Mouse (Mus musculus) embryo, embryonic 11 days (tissue): ENCODE data around the gene Ssh2.

Experiments used
- DNase-seq: peaks from one replicate; pipeline ENCODE4 v3.0.0-alpha.2; 2015

The Ssh2 gene

GRCm38 (mm10) chr11:77414141-77414839, 198.2 kb downstream of the Ssh2 start:
- no peak for DNase-seq

DNA sequence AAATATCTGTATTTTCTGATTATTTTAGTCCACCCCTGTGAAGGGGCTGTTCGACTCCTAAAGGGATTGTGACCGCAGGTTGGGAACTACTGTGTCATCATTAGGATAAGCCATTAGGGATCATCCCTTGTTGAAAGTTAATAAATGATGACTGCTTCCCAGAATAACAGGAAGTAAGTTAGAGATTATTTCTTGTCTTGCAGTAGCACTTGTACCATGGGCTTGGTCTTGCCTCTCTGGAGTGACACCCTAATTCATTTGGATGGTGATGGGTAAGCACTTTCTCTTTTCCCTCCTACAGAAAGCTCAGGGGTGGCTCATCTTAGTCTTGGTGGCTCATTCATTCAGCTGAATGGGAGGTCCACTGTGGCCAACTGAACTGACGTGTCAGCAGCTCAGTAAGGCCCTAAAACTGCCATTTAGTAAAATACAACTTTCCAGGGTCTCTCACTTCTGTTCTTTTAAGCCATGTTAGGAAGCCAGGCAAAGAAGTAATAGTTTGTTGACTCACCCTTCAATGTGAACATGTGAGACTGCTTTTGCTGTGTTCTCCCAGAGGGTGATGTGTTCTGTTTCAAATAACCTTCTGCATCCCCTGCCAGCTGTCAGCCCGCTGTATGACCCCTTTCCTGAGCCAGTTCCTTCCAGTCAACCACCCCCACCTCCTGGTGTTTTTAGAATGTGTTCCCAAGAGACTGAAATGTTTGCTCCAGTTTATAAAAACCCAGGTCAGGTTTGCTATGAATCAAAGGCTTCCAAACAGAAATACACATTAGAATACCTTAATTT, 200.3 kb downstream of the Ssh2 start:
- peak; percentile 13 for DNase-seq

DNA sequence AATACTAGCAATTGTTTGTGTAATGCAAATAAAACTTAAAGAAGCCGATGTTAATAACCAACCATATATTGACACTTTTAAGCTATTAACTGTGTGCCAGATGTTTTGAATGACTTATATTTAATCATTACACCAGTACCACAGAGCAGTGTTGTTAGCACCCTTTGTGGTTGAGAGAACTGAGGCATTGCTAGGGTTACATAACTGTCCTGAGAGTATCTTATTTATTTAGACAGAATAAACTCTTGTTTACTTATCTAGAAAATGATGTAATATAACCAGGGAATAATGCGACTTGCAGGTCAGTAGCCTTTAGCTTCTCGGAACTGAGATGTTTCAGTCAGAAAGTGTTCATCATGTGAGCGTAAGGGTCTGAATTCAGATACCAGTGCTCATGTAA, 201.9 kb downstream of the Ssh2 start:
- DNase-seq = no peak

DNA sequence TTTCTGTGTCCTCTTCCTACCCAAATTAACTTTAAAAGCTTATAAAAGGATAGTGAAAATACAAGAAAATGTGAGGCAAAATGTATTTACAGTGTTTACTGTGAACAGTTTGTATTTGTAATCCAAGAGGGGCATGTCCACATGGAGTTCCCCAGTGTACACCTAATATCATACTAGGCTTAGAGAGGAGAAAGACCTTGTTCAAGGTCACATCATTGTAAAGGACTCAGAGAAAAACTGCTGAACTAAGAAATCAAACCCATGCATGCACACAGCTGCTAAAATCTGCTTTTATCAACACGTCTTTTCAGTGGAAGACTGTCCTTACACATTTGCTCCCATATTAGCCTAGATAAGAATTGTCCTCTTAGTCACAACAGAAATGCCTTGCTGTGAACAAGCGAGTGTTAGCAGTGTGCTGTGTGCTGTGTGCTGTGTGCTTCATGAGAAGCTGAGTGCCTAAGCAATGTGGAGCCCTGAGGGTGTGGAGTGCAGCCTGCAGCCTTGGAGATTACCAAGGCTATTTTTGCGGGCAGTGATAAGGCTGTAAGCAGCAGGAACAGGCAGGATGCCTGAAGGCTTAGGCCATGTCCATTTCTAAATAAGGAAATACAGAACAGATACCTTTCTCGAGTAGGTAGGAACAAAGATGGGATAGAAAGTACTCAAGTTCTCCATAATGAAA, 207.2 kb downstream of the Ssh2 start:
- DNase-seq = no peak

- DNase-seq = no peak
Observed at GRCm38 (mm10) chr11:77428446-77428845, 212.4 kb downstream of the Ssh2 start.

DNA sequence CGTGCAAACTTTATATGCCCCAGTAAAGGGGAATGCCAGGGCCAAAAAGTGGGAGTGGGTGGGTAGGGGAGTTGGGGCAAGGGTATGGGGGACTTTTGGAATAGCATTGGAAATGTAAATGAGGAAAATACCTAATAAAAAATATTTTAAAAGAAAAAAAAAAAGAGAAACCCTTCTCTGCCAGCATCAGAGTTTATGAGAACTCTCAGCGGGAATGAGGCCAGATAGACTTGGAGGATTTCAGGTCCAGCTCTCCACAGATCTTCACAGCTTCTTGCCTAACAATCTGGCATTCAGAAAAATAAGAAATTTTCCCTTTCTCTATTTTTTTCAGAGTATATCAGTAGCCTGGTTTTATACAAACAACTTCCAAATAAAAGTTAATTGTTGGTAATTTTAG, 220.9 kb downstream of the Ssh2 start:
- no peak for DNase-seq

DNA sequence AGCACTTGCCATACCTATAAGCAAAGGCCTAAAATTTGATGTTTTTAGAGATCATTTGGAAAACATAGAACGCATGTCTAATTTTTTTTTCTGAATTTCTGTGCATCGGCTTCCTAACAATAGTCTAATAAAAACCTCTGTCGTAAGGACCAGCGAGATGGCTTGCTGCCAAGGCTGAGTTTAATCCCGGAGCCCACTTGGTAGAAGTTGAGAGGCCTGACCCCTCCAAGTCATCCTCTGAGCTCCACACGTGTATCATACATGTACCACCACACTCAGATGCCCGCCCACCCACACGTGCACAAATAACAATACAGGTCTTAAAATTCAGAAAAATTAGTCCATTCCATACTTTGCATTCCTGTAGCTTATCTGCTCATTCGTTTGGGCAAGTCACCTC, 224.0 kb downstream of the Ssh2 start:
- no peak for DNase-seq

DNA sequence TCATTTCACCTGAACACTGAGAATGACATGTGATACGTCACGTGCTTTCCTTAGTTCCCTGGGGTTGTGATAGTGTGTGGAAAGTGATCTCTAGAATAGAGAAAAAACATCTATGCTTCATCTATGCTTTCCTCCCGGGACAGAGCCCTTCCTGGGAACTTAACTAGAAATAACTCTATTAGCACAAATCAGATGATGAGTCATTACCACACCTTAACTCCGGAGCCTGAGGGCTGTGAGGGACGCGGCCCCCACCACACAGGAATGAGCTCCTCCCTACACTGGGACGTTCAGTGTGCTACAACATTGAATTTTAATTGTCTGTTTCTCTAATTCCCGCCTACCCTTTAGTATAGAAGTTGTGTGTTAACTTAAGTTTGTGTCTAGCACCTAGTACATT, 224.9 kb downstream of the Ssh2 start:
- no peak for DNase-seq

DNA sequence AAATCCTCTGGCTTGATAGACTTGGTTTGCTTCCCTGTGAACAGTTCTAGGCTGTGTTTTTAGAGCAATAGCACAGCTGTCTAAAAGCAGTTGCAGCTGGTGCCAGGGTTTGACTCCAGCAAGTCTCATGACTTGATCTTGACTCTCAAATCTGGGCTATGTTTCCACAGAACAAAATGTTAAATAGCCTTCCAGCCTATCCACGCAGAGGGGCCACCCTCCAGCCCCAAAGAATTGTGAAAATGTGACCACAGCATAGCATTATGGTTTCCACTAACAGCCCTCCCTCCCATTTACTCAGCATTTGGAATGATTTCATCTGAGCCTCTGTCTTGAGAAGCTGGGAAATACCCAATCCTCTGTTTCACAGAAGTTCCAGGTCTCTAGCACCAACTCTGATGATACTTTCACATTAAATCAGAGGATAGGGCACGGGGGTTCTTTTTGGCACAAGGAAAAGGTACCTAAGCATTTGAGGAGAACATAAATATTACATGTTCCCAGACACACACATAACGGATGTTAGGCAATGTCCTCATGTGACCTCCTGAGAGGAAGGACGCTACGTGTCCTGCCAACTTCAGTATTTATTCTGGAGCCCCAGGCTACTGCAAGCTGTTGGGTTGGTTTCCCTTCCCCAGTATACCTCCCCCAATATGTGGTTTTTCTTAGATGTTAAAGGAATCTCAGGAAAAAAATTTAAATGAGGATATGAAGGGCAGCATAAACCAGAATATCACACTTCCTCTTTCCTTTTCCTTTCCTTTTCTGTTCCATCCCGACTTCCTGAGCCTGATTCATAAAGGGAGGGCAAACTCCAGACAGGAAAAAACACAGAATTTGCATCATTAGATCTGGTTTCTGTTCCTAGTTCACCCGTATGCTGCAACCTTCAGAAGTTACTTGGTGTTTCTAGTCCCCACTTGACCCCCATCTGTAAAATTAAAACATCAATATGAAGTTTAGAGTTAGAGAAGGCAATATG, 226.4 kb downstream of the Ssh2 start:
- no peak for DNase-seq

GRCm38 (mm10) chr11:77444939-77445338, 228.9 kb downstream of the Ssh2 start:
- no peak for DNase-seq

GRCm38 (mm10) chr11:77446628-77447041, 230.5 kb downstream of the Ssh2 start:
- peak; percentile 56 for DNase-seq

- DNase-seq = no peak
Observed at GRCm38 (mm10) chr11:77449224-77449623, 233.1 kb downstream of the Ssh2 start.

DNA sequence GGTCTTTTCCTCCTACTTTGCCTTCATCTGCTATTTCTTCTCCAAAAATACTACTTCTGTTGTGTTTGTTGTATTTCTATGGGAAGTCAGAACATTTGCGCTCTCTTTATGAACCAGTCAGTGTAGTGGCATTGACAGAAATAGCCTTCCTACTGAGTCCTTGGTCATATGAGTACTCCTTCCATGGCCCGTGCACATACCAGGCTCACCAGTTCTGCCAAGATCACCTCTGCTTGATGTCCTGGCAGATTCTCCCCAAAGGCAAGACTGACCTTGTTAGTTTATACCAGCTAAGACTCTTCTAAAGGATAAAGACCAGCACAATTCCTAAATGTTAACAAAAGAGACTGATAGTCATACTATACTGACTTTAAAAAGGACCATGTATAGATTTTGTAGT, 235.6 kb downstream of the Ssh2 start:
- no peak for DNase-seq

DNA sequence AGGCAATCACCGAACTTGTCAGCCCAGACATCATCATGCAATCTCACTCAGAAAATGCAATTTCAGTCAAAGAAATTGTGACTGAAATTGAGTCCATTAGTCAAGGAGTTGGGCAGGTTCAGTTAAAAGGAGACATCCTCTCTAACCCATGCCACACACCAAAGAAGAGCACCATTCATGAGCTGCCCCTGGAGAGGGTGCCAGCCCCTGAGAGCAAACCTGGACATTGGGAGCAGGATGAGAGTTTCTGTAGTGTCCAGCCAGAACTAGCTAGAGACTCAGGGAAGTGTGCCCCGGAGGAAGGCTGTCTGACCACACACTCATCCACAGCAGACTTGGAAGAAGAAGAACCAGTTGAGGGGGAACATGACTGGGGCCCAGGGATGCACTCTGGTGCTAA, 237.3 kb downstream of the Ssh2 start:
- DNase-seq = no peak

DNA sequence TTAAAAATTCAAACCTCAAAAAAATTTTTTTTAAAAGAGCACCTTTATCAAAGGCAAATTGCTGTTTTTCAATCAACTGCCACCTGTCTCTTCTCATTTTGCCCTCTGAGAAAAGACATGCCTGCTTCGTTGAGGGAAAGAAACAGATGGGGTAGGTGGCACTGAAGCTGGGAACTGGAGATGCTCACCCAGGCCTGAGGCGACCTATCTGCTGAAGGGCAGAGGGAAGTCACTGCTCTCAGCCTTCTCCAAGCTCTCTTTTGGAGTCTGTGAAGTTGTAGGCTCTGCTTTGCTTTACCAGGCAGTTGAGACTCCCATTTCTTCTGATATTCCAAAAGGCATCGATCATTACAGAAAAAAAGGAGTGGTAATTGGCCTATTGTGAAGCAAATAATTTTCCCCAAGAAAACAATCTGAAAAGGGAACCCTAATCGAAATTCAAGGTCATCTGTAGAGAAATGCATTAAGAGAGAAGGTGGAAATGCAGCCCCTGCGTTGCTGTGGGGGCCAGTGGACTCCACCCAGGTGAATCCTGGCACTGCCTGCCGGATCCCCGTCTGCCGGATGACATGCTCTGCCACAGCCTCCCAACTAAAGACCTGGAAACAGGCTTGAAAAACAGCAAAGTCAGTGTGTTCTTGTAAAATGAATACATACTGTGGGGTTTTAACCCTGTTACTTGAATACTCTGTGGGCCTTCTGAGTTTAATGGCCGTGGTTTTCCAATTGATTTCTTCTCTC, 239.9 kb downstream of the Ssh2 start:
- DNase-seq = no peak

DNA sequence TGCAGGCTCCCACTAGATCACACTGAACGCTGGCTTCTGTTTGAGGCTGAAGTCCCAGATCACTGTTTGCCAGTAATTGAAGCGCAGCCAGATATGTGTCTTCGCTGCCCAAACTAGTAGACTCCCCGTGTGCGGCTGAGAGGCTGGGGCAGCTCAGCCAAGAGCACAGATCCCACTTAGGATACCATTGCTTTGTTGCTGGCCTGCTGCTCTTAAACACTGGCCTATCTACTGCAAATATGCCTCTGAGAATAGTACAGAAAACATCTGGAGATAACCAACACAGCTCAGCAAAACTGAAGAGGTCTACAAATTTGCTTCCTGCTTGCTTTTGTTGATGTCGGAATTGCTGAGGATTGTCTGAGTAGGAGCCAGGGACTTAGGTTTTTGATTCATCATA, 240.8 kb downstream of the Ssh2 start:
- DNase-seq = no peak

DNA sequence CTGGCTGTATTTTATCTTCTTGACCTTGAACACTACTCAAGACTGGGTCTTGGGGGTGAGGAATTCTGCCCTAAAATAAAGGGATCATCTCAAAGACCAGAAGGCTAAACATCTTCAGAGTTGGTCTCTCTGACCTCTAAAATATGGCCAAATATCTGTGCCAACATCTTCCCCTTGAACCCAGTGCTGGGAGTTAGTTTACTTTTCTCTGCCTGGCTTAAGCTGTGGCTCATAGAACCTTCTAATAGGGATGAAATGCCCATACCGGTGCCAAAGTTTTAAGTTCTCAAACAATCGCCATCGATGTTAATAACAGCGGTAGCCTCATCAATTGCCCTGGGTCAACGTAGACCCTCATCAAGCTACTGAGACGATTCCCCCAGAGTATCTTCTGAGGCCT, 245.8 kb downstream of the Ssh2 start:
- no peak for DNase-seq

DNA sequence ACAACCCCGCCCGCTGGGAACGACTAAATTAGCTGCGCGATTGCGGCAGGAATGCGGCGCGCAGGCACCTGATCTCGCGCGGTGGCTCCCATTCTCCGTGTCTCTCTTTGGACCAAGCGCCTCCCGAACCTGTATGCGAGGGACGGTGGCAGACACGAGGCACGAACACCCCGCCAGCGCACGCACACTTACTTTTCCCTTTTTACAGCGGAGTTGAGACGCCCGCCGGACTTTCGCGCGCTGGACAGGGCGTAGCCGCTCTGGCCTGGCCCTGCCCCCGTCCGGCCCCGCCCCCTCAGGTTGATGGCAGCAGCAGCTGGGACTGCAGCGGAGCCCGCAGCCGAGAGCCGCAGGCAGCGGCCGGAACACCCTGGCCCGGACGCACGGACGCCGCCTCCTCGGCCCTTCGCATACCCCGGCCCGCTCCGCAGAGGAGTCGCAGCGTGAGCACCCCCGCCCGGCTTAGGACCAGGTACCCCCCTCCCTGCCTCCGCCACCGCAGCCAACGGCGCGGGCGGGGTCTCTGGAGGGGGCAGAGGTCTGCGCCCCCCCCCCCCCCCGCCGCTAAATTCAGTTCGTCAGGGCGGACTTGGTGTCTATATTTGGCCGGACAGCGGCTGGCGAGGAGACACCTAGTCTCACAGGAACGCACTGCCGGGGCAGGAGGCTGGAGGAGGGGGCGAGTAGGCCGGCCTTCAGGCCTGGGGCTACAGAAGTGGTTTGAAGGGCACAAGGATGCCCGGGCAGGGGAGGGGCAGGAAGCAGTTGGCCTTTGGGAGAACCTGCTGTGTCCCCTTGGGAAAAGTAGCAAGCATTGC, 246.4 kb downstream of the Ssh2 start, which contains the start of gene Coro6:
Gene Coro6, plus strand, starts transcription at position 129 of the 818 bp plus-strand sequence.
- peak; percentile 86 for DNase-seq

- no peak for DNase-seq
Observed at GRCm38 (mm10) chr11:77463101-77463445, 247.0 kb downstream of the Ssh2 start.

GRCm38 (mm10) chr11:77463786-77464185, 247.7 kb downstream of the Ssh2 start:
- DNase-seq = no peak

DNA sequence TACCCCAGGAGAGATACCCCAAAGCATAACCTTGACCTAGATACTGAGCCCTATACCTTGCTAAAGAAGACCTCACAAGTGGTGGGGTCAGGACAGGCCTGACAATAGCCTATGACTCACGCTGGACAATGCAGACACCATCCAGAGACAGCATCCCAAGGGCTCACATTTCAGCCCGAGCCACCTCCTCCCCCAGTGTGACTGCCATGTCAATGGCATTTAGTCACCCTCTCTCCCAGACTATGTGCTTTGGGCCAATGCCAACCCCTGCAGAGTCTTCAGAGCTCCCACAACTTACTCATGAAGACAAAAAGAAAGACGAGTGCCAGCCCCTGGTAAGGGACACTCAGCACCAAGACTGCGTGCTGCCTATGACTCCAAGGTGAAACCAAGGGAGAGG, 248.6 kb downstream of the Ssh2 start:
- no peak for DNase-seq
